16 mouse cellular contexts compared by ENCODE assay signal in the genomic region with DNA sequence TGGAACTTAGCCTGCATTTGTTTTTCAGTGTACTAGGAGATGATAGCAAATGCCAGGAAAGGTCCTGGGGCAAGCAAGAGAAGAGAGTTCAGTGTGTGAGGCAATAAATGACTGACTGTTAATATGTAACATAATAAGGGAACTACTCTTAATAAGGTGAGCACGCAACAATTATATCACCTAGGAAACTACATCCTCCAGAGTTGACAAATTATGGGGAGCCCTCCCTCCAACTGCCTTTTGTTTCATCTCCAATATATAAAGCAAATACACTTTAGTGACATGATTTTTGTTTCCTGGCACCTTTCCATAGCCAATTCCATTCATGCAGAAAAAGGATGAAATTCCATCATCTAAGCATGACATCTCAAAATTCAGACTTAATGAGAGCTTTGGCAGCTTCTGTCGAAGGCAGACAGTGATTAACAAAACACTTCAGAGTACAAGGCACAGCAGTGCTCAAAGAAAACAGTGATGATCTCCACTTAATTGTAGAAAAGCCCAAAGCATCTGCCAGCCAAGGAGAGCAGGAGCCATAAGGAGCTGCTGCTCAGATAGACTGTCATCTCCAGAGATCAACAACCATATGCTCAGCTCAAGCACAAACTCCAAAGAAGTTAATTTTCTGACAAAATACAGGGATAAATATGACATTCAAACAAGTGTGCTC.
DNase-seq lines count a peak whose midpoint lies in the region; ATAC-seq and TF ChIP-seq lines count a peak whose summit lies in the region.
"Had no signal": no experiment of that assay in that cellular context is flagged by ENCODE, and none has a peak within 500 bp of the region (broad histone marks: within the 10 kb centered on the region; RNA-seq: fewer than 3 reads in every experiment).

No protein-coding gene starts in this region.

- 51% methylated on average over 2 of the region's 2 CpGs for WGBS in hindbrain, embryonic 14.5 days
- WGBS in hindbrain, embryonic 12.5 days, result 55% methylated on average over 2 of the region's 2 CpGs
- 32% methylated on average over 2 of the region's 2 CpGs for WGBS in hindbrain, postnatal 0 days

- H3K4me1 ChIP-seq in hindbrain, embryonic 14.5 days (replicated peaks; ENCODE audit: control insufficient read depth, insufficient read depth, low read length), result no peaks in the 10 kb centered on the region
- no peaks in the 10 kb centered on the region for H3K4me1 ChIP-seq in hindbrain, embryonic 12.5 days
- H3K4me1 ChIP-seq in hindbrain, postnatal 0 days (ENCODE audit: insufficient read depth, low read length), result no peaks in the 10 kb centered on the region
- H3K4me1 ChIP-seq: heart, embryonic 15.5 days; kidney, embryonic 15.5 days; limb, embryonic 10.5 days; liver, embryonic 12.5 days; lung, embryonic 15.5 days had no signal

- H3K9ac ChIP-seq in hindbrain, embryonic 14.5 days, result no peak overlapping the region
- no peak overlapping the region for H3K9ac ChIP-seq in hindbrain, embryonic 12.5 days
- H3K9ac ChIP-seq in hindbrain, postnatal 0 days (replicated peaks; ENCODE audit: low read length), result no peak overlapping the region
- H3K9ac ChIP-seq: heart, embryonic 15.5 days; kidney, embryonic 15.5 days; liver, embryonic 12.5 days; lung, embryonic 15.5 days had no signal

- DNase-seq in hindbrain, embryonic 14.5 days (ENCODE audit: low spot score), result peak; percentile 33
- DNase-seq in retina, postnatal 1 day, result peak; percentile 3
- no peak for DNase-seq in retina, embryonic 14.5 days (ENCODE audit: low spot score)
- DNase-seq in hindbrain, postnatal 0 days (ENCODE audit: low spot score), result peak; percentile 51
- peak; percentile 8 for DNase-seq in telencephalon, adult 2 months (ENCODE audit: low read depth, low spot score)
- DNase-seq in right cerebral cortex, postnatal 4 days, result no peak
- no peak for DNase-seq in adrenal gland, postnatal 25 days
- DNase-seq: cerebellum, adult 9-11 months; embryo, embryonic 11 days; thymus, adult 18-20 months had no signal

- H3K36me3 ChIP-seq in hindbrain, embryonic 14.5 days (replicated peaks; ENCODE audit: control insufficient read depth, insufficient read depth), result no peaks in the 10 kb centered on the region
- no peaks in the 10 kb centered on the region for H3K36me3 ChIP-seq in hindbrain, embryonic 12.5 days
- no peaks in the 10 kb centered on the region for H3K36me3 ChIP-seq in hindbrain, postnatal 0 days (ENCODE audit: insufficient read depth, low read length)
- H3K36me3 ChIP-seq: heart, embryonic 15.5 days; kidney, embryonic 15.5 days; limb, embryonic 10.5 days; liver, embryonic 12.5 days; lung, embryonic 15.5 days had no signal

- H3K4me2 ChIP-seq in hindbrain, embryonic 14.5 days (replicated peaks), result no peak overlapping the region
- no peak overlapping the region for H3K4me2 ChIP-seq in hindbrain, embryonic 12.5 days (replicated peaks)
- no peak overlapping the region for H3K4me2 ChIP-seq in hindbrain, postnatal 0 days (ENCODE audit: low read depth, low read length)
- H3K4me2 ChIP-seq: heart, embryonic 15.5 days; kidney, embryonic 15.5 days; liver, embryonic 12.5 days; lung, embryonic 15.5 days had no signal

- no peak for TF ChIP-seq CTCF in hindbrain, postnatal 0 days (IDR thresholded peaks at IDR 0.05; ENCODE audit: low read depth)

- peak; percentile 60 for ATAC-seq in hindbrain, embryonic 14.5 days (ENCODE audit: low FRiP score)
- no peak for ATAC-seq in hindbrain, embryonic 12.5 days (ENCODE audit: low FRiP score)
- ATAC-seq in hindbrain, postnatal 0 days, result peak; percentile 70
- ATAC-seq: liver, embryonic 12.5 days had no signal

- H3K27me3 ChIP-seq in hindbrain, embryonic 14.5 days (ENCODE audit: control insufficient read depth, insufficient read depth, low read length), result no peaks in the 10 kb centered on the region
- H3K27me3 ChIP-seq in hindbrain, embryonic 12.5 days, result no peaks in the 10 kb centered on the region
- no peaks in the 10 kb centered on the region for H3K27me3 ChIP-seq in hindbrain, postnatal 0 days (ENCODE audit: insufficient read depth, low read length)
- H3K27me3 ChIP-seq: heart, embryonic 15.5 days; kidney, embryonic 15.5 days; liver, embryonic 12.5 days; lung, embryonic 15.5 days had no signal

- no peaks in the 10 kb centered on the region for H3K9me3 ChIP-seq in hindbrain, embryonic 14.5 days (ENCODE audit: control insufficient read depth, low read length)
- no peaks in the 10 kb centered on the region for H3K9me3 ChIP-seq in hindbrain, embryonic 12.5 days (replicated peaks)
- no peaks in the 10 kb centered on the region for H3K9me3 ChIP-seq in hindbrain, postnatal 0 days (ENCODE audit: low read length)
- H3K9me3 ChIP-seq: heart, embryonic 15.5 days; kidney, embryonic 15.5 days; limb, embryonic 10.5 days; liver, embryonic 12.5 days; lung, embryonic 15.5 days had no signal

- H3K27ac ChIP-seq in hindbrain, embryonic 14.5 days, result no peak overlapping the region
- no peak overlapping the region for H3K27ac ChIP-seq in hindbrain, embryonic 12.5 days
- no peak overlapping the region for H3K27ac ChIP-seq in hindbrain, postnatal 0 days
- H3K27ac ChIP-seq: heart, embryonic 15.5 days; kidney, embryonic 15.5 days; limb, embryonic 10.5 days; liver, embryonic 12.5 days; lung, embryonic 15.5 days had no signal

- H3K4me3 ChIP-seq in hindbrain, embryonic 14.5 days (replicated peaks; ENCODE audit: low read length), result no peak overlapping the region
- H3K4me3 ChIP-seq in hindbrain, embryonic 12.5 days, result no peak overlapping the region
- no peak overlapping the region for H3K4me3 ChIP-seq in hindbrain, postnatal 0 days (ENCODE audit: low read length)
- H3K4me3 ChIP-seq: heart, embryonic 15.5 days; kidney, embryonic 15.5 days; limb, embryonic 10.5 days; liver, embryonic 12.5 days; lung, embryonic 15.5 days had no signal

Comparison
In these comparisons a context has a peak if more than half of its experiments do, and no peak if none do; other contexts are left out.
1. DNase-seq: peak in hindbrain, embryonic 14.5 days (single experiment), retina, postnatal 1 day (single experiment), hindbrain, postnatal 0 days (single experiment) and telencephalon, adult 2 months (single experiment); none in retina, embryonic 14.5 days (single experiment), right cerebral cortex, postnatal 4 days (single experiment) and adrenal gland, postnatal 25 days (single experiment).